Mouse (Mus musculus) intestine, embryonic 14.5 days (tissue): ENCODE measurements around the gene Tpk1. TPM values are rescaled to one million over a fixed set of nuclear protein-coding genes. Genes with fewer than 3 reads are reported as not detected.
A peak's percentile ranks its signal among the peaks of the same experiment; 100 is the strongest.

Source experiments
- ATAC-seq: fragments of 200-750 bp; cut with Nextera tagmentation; replicated peaks from 2 replicates; pipeline ENCODE4 v1.8.0; 2017; ENCODE audit warnings: low read depth, moderate number of reproducible peaks, moderate TSS enrichment, moderate library complexity; ENCODE audit not compliant: low FRiP score, low TSS enrichment
- DNase-seq: peaks from one replicate; pipeline ENCODE4 v3.0.0-alpha.2; 2018; ENCODE audit warnings: low spot score
- H3K27ac ChIP-seq: fragments of 300-500 bp; sonication (generic); 2 replicates; pipeline ENCODE4 v1.5.1; 2014; ENCODE audit warnings: low read depth, mild to moderate bottlenecking, control low read depth
- H3K27me3 ChIP-seq: fragments of 300-500 bp; sonication (generic); replicated peaks from 2 replicates; pipeline ENCODE4 v1.6.1; 2014; ENCODE audit warnings: low read length, control low read depth; ENCODE audit not compliant: control insufficient read depth, insufficient read depth
- H3K36me3 ChIP-seq: fragments of 300-500 bp; sonication (generic); 2 replicates; pipeline ENCODE4 v1.6.1; 2014; ENCODE audit warnings: low read length, control low read depth; ENCODE audit not compliant: control insufficient read depth, insufficient read depth
- H3K4me1 ChIP-seq: fragments of 300-500 bp; sonication (generic); replicated peaks from 2 replicates; pipeline ENCODE4 v1.6.1; 2014; ENCODE audit warnings: low read length, control low read depth, mixed read lengths; ENCODE audit not compliant: control insufficient read depth, insufficient read depth
- H3K4me2 ChIP-seq: fragments of 300-500 bp; sonication (generic); 2 replicates; pipeline ENCODE4 v1.6.1; 2014; ENCODE audit warnings: low read length
- H3K4me3 ChIP-seq: fragments of 300-500 bp; sonication (generic); 2 replicates; pipeline ENCODE4 v1.5.1; 2014; ENCODE audit warnings: low read depth, low read length, control low read depth, mixed read lengths
- H3K9ac ChIP-seq: fragments of 300-500 bp; sonication (generic); 2 replicates; pipeline ENCODE4 v1.6.1; 2014; ENCODE audit warnings: mild to moderate bottlenecking, low read length
- H3K9me3 ChIP-seq: fragments of 300-500 bp; sonication (generic); 2 replicates; pipeline ENCODE4 v1.6.1; 2016; ENCODE audit warnings: low read length, control low read depth; ENCODE audit not compliant: control insufficient read depth
- WGBS: fragments of 180-500 bp; shearing (Covaris S2); extraction: QIAGEN DNeasy Blood & Tissue Kit; methylation state at CpG from one replicate; pipeline ENCODE4 v1.1.7; 2014; 5-methylcytosine and 5-hydroxymethylcytosine counted together
- polyA plus RNA-seq: library from polyadenylated mRNA; unstranded; fragments of >200 nt; fragmentation: Nextera tagmentation; extraction: Ambion mirVana; gene quantifications from 2 replicates; pipeline ENCODE4 v1.2.1, GENCODE M21; 2014

Tpk1 gene
- polyA plus RNA-seq, 1 experiment from 2014 or later, result 11.8 TPM

DNA sequence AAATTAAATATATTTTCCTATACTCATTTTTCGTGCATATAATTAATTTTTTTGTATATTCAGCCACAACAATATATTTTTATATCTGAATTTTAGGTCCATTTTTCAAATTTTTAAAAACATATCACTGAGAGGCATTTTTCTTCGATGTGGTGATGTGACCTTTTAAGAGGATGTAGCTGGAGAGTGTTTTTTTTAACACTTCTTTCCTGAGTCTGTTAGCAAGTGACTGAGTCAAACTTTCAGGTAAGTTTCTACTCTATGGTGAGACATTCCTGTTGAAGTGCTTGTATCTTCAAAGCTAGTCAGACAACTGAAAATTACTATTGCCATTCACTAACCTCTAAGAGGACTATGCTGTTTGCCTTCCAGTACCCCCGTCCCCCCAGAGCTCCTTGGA lies 283.3 kb downstream of the Tpk1 start:
- Histone ChIP-seq H3K36me3 (no peaks in the 10 kb centered on the region), H3K9ac (no peak overlapping the region), H3K27ac (no peak overlapping the region), H3K4me3 (no peak overlapping the region), H3K4me1 (no peaks in the 10 kb centered on the region), H3K4me2 (no peak overlapping the region), H3K9me3 (no peaks in the 10 kb centered on the region), H3K27me3 (no peaks in the 10 kb centered on the region)
- ATAC-seq (no peak), DNase-seq (no peak)
- WGBS, result 86% methylated on average over 3 of the region's 3 CpGs

DNA sequence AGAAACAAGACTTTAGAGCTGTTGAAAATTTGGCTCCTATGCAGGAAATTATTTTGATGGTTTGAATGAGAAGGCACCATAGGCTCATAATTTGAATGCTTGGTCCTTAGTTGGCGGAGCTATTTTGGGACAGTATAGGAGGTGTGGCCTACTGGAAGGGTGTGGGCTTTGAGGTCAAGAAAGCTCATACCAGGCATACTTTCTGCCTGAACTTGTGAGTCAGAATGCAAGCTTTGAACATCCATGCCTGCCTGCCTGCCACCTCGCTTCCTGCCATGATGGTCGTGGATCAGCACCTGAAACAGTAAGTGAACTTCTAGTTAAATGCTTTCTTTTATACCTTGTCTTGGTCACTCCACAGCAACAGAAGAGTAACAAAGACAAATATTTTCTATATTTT lies 283.8 kb downstream of the Tpk1 start:
- Histone ChIP-seq H3K27me3 (no peaks in the 10 kb centered on the region), H3K27ac (no peak overlapping the region), H3K4me2 (no peak overlapping the region), H3K4me3 (no peak overlapping the region), H3K9me3 (no peaks in the 10 kb centered on the region), H3K36me3 (no peaks in the 10 kb centered on the region), H3K9ac (no peak overlapping the region), H3K4me1 (no peaks in the 10 kb centered on the region)
- DNase-seq (no peak), ATAC-seq (no peak)
- 84% methylated on average over 3 of the region's 3 CpGs for WGBS

DNA sequence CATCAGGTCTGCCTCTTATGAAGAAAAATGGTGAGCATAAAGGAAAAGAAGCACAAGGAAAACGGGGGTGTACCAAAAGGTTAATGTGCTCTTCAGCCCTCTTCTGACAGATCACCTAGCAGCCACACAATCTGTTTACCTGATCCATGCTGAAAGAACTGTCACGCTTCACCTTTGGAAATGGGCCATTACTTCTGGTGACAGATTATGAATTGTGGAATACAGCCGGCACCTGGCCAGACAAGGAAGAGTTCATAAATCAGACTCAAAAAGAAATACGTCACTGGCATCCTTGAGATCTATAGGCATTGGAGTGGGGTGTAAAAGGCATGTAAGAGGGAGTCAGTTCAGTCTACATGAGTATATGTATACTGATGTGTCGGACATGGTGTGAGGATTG lies 292.9 kb downstream of the Tpk1 start:
- Histone ChIP-seq H3K4me2 (no peak overlapping the region), H3K4me3 (no peak overlapping the region), H3K9ac (no peak overlapping the region), H3K36me3 (no peaks in the 10 kb centered on the region), H3K9me3 (no peaks in the 10 kb centered on the region), H3K4me1 (no peaks in the 10 kb centered on the region), H3K27ac (no peak overlapping the region), H3K27me3 (no peaks in the 10 kb centered on the region)
- ATAC-seq, result no peak
- no peak for DNase-seq
- 73% methylated on average over 5 of the region's 5 CpGs for WGBS

DNA sequence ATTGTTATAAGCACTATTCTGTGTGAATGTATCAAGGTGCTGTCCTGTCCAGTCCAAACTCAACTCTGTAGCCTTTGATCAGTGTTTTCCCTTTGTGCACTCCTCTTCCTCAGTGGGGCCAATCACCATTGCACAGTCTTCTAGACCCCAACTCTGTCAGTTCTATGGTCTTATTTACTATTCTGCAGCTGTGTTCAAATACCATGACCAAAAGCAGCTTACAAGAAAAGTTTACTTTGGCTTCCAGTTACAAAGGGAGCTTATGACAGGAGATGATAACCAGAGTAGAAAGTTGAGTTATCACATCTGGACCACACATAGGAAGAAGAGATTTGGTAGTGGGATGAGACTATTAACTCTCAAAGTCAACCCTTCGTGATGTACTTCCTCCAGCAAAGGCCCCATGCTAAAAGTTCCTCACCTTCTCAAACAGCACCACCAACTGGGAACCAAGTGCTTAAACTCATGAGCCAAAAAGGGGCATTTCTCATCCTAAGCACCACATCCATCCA lies 298.6 kb downstream of the Tpk1 start:
- Histone ChIP-seq H3K4me3 (no peak overlapping the region), H3K9me3 (no peaks in the 10 kb centered on the region), H3K9ac (no peak overlapping the region), H3K36me3 (no peaks in the 10 kb centered on the region), H3K27me3 (no peaks in the 10 kb centered on the region), H3K27ac (no peak overlapping the region), H3K4me2 (no peak overlapping the region), H3K4me1 (no peaks in the 10 kb centered on the region)
- ATAC-seq (0 out of 2 replicates have a peak, but pooled peaks have one; percentile 40), DNase-seq (no peak)
- WGBS, result 14% methylated on average over 1 of the region's 1 CpGs

DNA sequence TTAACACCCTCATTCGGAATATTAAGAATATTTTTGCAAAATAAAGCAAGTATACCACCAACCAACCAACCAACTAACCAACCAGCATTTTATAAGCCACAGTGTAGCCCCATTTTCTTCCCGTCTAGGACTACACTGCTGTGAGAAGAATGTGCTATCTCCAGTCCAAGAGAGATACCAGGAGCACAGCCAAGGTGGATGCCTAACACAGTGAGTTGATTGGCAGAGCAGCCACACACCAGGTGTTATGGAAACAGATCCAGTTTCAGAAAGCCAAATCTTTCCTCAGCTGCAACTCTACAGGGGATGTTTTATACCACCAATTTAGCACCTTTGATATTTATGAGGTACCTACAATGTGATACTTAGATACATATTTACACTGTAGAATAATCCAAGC lies 299.1 kb downstream of the Tpk1 start:
- H3K27me3 ChIP-seq, result no peaks in the 10 kb centered on the region
- H3K9ac ChIP-seq, result no peak overlapping the region
- H3K9me3 ChIP-seq, result no peaks in the 10 kb centered on the region
- no peaks in the 10 kb centered on the region for H3K4me1 ChIP-seq
- no peak for DNase-seq
- no peak overlapping the region for H3K4me2 ChIP-seq
- 71% methylated on average over 2 of the region's 2 CpGs for WGBS
- no peak for ATAC-seq
- no peak overlapping the region for H3K27ac ChIP-seq
- no peak overlapping the region for H3K4me3 ChIP-seq
- no peaks in the 10 kb centered on the region for H3K36me3 ChIP-seq

- WGBS, result 85% methylated on average over 3 of the region's 3 CpGs
- H3K4me1 ChIP-seq, result no peaks in the 10 kb centered on the region
- DNase-seq (no peak), ATAC-seq (no peak)
- no peaks in the 10 kb centered on the region for H3K27me3 ChIP-seq
- no peaks in the 10 kb centered on the region for H3K36me3 ChIP-seq
- H3K4me2 ChIP-seq, result no peak overlapping the region
- H3K9me3 ChIP-seq, result no peaks in the 10 kb centered on the region
- H3K4me3 ChIP-seq, result no peak overlapping the region
- no peak overlapping the region for H3K27ac ChIP-seq
- H3K9ac ChIP-seq, result no peak overlapping the region
Measured at GRCm38 (mm10) chr6:43363917-43364316, 302.2 kb downstream of the Tpk1 start.

- H3K9ac ChIP-seq, result no peak overlapping the region
- H3K27me3 ChIP-seq, result no peaks in the 10 kb centered on the region
- no peak overlapping the region for H3K4me3 ChIP-seq
- no peaks in the 10 kb centered on the region for H3K4me1 ChIP-seq
- H3K36me3 ChIP-seq, result no peaks in the 10 kb centered on the region
- no peak overlapping the region for H3K4me2 ChIP-seq
- no peak overlapping the region for H3K27ac ChIP-seq
- no peaks in the 10 kb centered on the region for H3K9me3 ChIP-seq
- DNase-seq, result no peak
- no peak for ATAC-seq
- WGBS, result 90% methylated on average over 5 of the region's 5 CpGs
Measured at GRCm38 (mm10) chr6:43363291-43363820, 302.7 kb downstream of the Tpk1 start.

- Histone ChIP-seq H3K4me3 (no peak overlapping the region), H3K36me3 (no peaks in the 10 kb centered on the region), H3K27me3 (no peaks in the 10 kb centered on the region), H3K4me1 (no peaks in the 10 kb centered on the region), H3K4me2 (no peak overlapping the region), H3K9ac (no peak overlapping the region), H3K9me3 (no peaks in the 10 kb centered on the region), H3K27ac (no peak overlapping the region)
- no peak for DNase-seq
- no peak for ATAC-seq
- WGBS, result 60% methylated on average over 5 of the region's 5 CpGs
Measured at GRCm38 (mm10) chr6:43361248-43361647, 304.8 kb downstream of the Tpk1 start.

GRCm38 (mm10) chr6:43360214-43360613 lies 305.9 kb downstream of the Tpk1 start:
- H3K9ac ChIP-seq, result no peak overlapping the region
- DNase-seq (no peak), ATAC-seq (no peak)
- no peaks in the 10 kb centered on the region for H3K36me3 ChIP-seq
- H3K9me3 ChIP-seq, result no peaks in the 10 kb centered on the region
- H3K27ac ChIP-seq, result no peak overlapping the region
- no peaks in the 10 kb centered on the region for H3K4me1 ChIP-seq
- WGBS, result 85% methylated on average over 3 of the region's 3 CpGs
- H3K4me2 ChIP-seq, result no peak overlapping the region
- H3K4me3 ChIP-seq, result no peak overlapping the region
- no peaks in the 10 kb centered on the region for H3K27me3 ChIP-seq
